Mouse (Mus musculus) heart, adult 18-20 months (tissue): ENCODE results near the gene Gm5108. TPM values are rescaled to one million over a fixed set of nuclear protein-coding genes. Genes with fewer than 3 reads are reported as not detected.

Experiments used
- total RNA-seq, 2 experiments: library from RNA; stranded (reverse); gene quantifications; 2 replicates each; pipeline ENCODE4 v1.2.3; 2021

Gm5108 gene
- total RNA-seq, 2 experiments from 2014 or later: not detected

Other genes with a start within 250 kb of the Gm5108 start
- 10 to 100 TPM; 26.9 to 30.1 TPM for gene Atp8a1, start 94.2 kb upstream of the Gm5108 start, total RNA-seq
- gene Gm21905, start 4.8 kb downstream of the Gm5108 start, total RNA-seq: not detected
- not detected for gene Grxcr1, start 90.2 kb downstream of the Gm5108 start, total RNA-seq